Mouse (Mus musculus) heart, postnatal 0 days (tissue): ENCODE measurements around the gene Trip4. TPM values are rescaled to one million over a fixed set of nuclear protein-coding genes. Genes with fewer than 3 reads are reported as not detected.
"Not testable (repeated sequence)": the region's sequence is repeated elsewhere in the genome, so short reads cannot be mapped to it uniquely, and the experiment has no call there.

Experiments used
- ATAC-seq: fragments of 200-750 bp; cut with Nextera tagmentation; 2 replicates; pipeline ENCODE4 v1.8.0; 2017; ENCODE audit warnings: low read depth, moderate number of reproducible peaks, moderate library complexity; ENCODE audit not compliant: insufficient read depth
- DNase-seq: peaks from one replicate; pipeline ENCODE4 v3.0.0-alpha.2; 2016; ENCODE audit warnings: low spot score
- H3K27ac ChIP-seq: fragments of 300-500 bp; sonication (generic); 2 replicates; pipeline ENCODE4 v1.5.1; 2014; ENCODE audit warnings: low read depth, mild to moderate bottlenecking
- H3K27me3 ChIP-seq: fragments of 300-500 bp; sonication (generic); 2 replicates; pipeline ENCODE4 v1.6.1; 2014; ENCODE audit warnings: low read length, mixed read lengths; ENCODE audit not compliant: control insufficient read depth, insufficient read depth
- H3K36me3 ChIP-seq: fragments of 300-500 bp; sonication (generic); replicated peaks from 2 replicates; pipeline ENCODE4 v1.6.1; 2014; ENCODE audit warnings: low read length, mixed read lengths; ENCODE audit not compliant: control insufficient read depth, insufficient read depth
- H3K4me1 ChIP-seq: fragments of 300-500 bp; sonication (generic); 2 replicates; pipeline ENCODE4 v1.6.1; 2014; ENCODE audit warnings: antibody characterized with exemption; ENCODE audit not compliant: control insufficient read depth, insufficient read depth
- H3K4me2 ChIP-seq: fragments of 300-500 bp; sonication (generic); 2 replicates; pipeline ENCODE4 v1.6.1; 2014; ENCODE audit warnings: low read depth, mild to moderate bottlenecking, low read length, moderate library complexity
- H3K4me3 ChIP-seq: fragments of 300-500 bp; sonication (generic); 2 replicates; pipeline ENCODE4 v1.5.1; 2014; ENCODE audit warnings: low read depth, low read length
- H3K9ac ChIP-seq: fragments of 300-500 bp; sonication (generic); replicated peaks from 2 replicates; pipeline ENCODE4 v1.6.1; 2014; ENCODE audit warnings: low read depth, low read length, mixed read lengths
- H3K9me3 ChIP-seq: fragments of 300-500 bp; sonication (generic); replicated peaks from 2 replicates; pipeline ENCODE4 v1.6.1; 2016; ENCODE audit warnings: low read length; ENCODE audit not compliant: control insufficient read depth
- CTCF ChIP-seq: IDR thresholded peaks from 2 replicates; pipeline ENCODE4 v1.5.1; 2016; ENCODE audit warnings: antibody characterized with exemption, control low read depth, low read depth
- EP300 ChIP-seq: IDR thresholded peaks from 2 replicates; pipeline ENCODE4 v1.6.1; 2016; ENCODE audit warnings: antibody characterized with exemption, low read depth
- WGBS: fragments of 180-500 bp; shearing (Covaris S2); extraction: QIAGEN DNeasy Blood & Tissue Kit; methylation state at CpG from one replicate; pipeline ENCODE4 v1.1.7; 2014; 5-methylcytosine and 5-hydroxymethylcytosine counted together
- polyA plus RNA-seq: library from polyadenylated mRNA; unstranded; fragments of >200 nt; fragmentation: Nextera tagmentation; extraction: Ambion mirVana; gene quantifications from 2 replicates; pipeline ENCODE4 v1.2.1, GENCODE M21; 2015
- total RNA-seq: library from RNA; depleted of rRNA; stranded (reverse); fragments of >200 nt; gene quantifications from 2 replicates; pipeline ENCODE4 v1.2.3, GENCODE M21; 2014; ENCODE audit warnings: low replicate concordance; rRNA removed

Gene Trip4
- total and polyA plus RNA-seq, 2 experiments from 2014 or later: 15.5 to 29.8 TPM

- Histone ChIP-seq H3K9ac (no peak overlapping the region), H3K9me3 (no peaks in the 10 kb centered on the region), H3K27ac (0 out of 2 replicates have a peak overlapping the region, but pooled peaks have one; percentile 62), H3K4me3 (no peak overlapping the region), H3K36me3 (no peaks in the 10 kb centered on the region), H3K4me2 (no peak overlapping the region), H3K27me3 (no peaks in the 10 kb centered on the region), H3K4me1 (peaks cover 57% of the 10 kb centered on the region)
- DNase-seq (no peak), ATAC-seq (no peak)
- TF ChIP-seq EP300 (no peak), CTCF (no peak)
- WGBS: 50% methylated on average over 4 of the region's 4 CpGs
Measured at GRCm38 (mm10) chr9:65788556-65788955, 120.0 kb downstream of the Trip4 start.

- Histone ChIP-seq H3K4me1 (peaks cover 57% of the 10 kb centered on the region), H3K4me3 (no peak overlapping the region), H3K9ac (no peak overlapping the region), H3K4me2 (peak overlapping the region; percentile 7), H3K36me3 (no peaks in the 10 kb centered on the region), H3K27ac (peak overlapping the region; percentile 62), H3K9me3 (no peaks in the 10 kb centered on the region), H3K27me3 (no peaks in the 10 kb centered on the region)
- no peak for DNase-seq
- 36% methylated on average over 4 of the region's 4 CpGs for WGBS
- peak; percentile 30; the same call in 1 of the 2 replicates for ATAC-seq
- TF ChIP-seq CTCF: no peak
- no peak for TF ChIP-seq EP300
Measured at GRCm38 (mm10) chr9:65787829-65788344, 120.7 kb downstream of the Trip4 start.

- Histone ChIP-seq H3K4me1 (peaks cover 54% of the 10 kb centered on the region), H3K27ac (peak overlapping the region; percentile 62), H3K9ac (no peak overlapping the region), H3K9me3 (no peaks in the 10 kb centered on the region), H3K36me3 (no peaks in the 10 kb centered on the region), H3K4me3 (no peak overlapping the region), H3K27me3 (no peaks in the 10 kb centered on the region), H3K4me2 (peak overlapping the region; percentile 7)
- peak; percentile 60 for DNase-seq
- TF ChIP-seq CTCF (no peak), EP300 (no peak)
- WGBS: 23% methylated on average over 8 of the region's 8 CpGs
- ATAC-seq: peak; percentile 69; the same call in 1 of the 2 replicates
Measured at GRCm38 (mm10) chr9:65786885-65787787, 121.5 kb downstream of the Trip4 start.

GRCm38 (mm10) chr9:65785772-65786368 is 122.7 kb downstream of the Trip4 start:
- DNase-seq (no peak), ATAC-seq (no peak)
- no peak overlapping the region for H3K27ac ChIP-seq
- H3K9me3 ChIP-seq: no peaks in the 10 kb centered on the region
- TF ChIP-seq CTCF: no peak
- no peak for TF ChIP-seq EP300
- no peaks in the 10 kb centered on the region for H3K27me3 ChIP-seq
- H3K4me3 ChIP-seq: no peak overlapping the region
- peaks cover 41% of the 10 kb centered on the region for H3K4me1 ChIP-seq
- WGBS: 55% methylated on average over 4 of the region's 4 CpGs
- no peak overlapping the region for H3K4me2 ChIP-seq
- H3K36me3 ChIP-seq: no peaks in the 10 kb centered on the region
- no peak overlapping the region for H3K9ac ChIP-seq

- not testable (repeated sequence) for H3K9me3 ChIP-seq, H3K4me3 ChIP-seq, H3K36me3 ChIP-seq, DNase-seq, H3K27me3 ChIP-seq, ATAC-seq, H3K9ac ChIP-seq, H3K4me2 ChIP-seq, H3K27ac ChIP-seq
- WGBS: 79% methylated on average over 3 of the region's 3 CpGs
- H3K4me1 ChIP-seq: peaks cover 11% of the 10 kb centered on the region
Measured at GRCm38 (mm10) chr9:65779619-65780018, 129.0 kb downstream of the Trip4 start.

Other genes with a start within 250 kb of the Trip4 start
- gene Oaz2, start 240.8 kb downstream of the Trip4 start, total RNA-seq: 317 and 350 TPM in 2 replicates
- gene Oaz2, start 240.8 kb downstream of the Trip4 start, polyA plus RNA-seq: 293 TPM in 2 replicates
- gene Zfp609, start 81.2 kb downstream of the Trip4 start, total RNA-seq: 7.6 and 8.7 TPM in 2 replicates
- 2.9 and 3.0 TPM in 2 replicates for gene Zfp609, start 81.2 kb downstream of the Trip4 start, polyA plus RNA-seq
- 19.2 and 27.3 TPM in 2 replicates for gene Pclaf, start 18.6 kb downstream of the Trip4 start, total RNA-seq
- gene Pclaf, start 18.6 kb downstream of the Trip4 start, polyA plus RNA-seq: 25.1 and 31.7 TPM in 2 replicates
- 9.9 and 17.1 TPM in 2 replicates for gene Csnk1g1, start 130 bp upstream of the Trip4 start, total RNA-seq
- gene Csnk1g1, start 130 bp upstream of the Trip4 start, polyA plus RNA-seq: 5.9 and 6.0 TPM in 2 replicates
- gene Ppib, start 151.4 kb upstream of the Trip4 start, total RNA-seq: 261 and 277 TPM in 2 replicates
- 310 and 323 TPM in 2 replicates for gene Ppib, start 151.4 kb upstream of the Trip4 start, polyA plus RNA-seq
- 3.0 TPM in 1 of 2 replicates, not detected in the other for gene Snx22, start 160.9 kb upstream of the Trip4 start, total RNA-seq
- gene Snx22, start 160.9 kb upstream of the Trip4 start, polyA plus RNA-seq: 0.74 and 0.98 TPM in 2 replicates
- 38.0 and 63.4 TPM in 2 replicates for gene Snx1, start 217.8 kb upstream of the Trip4 start, total RNA-seq
- 44.6 and 47.3 TPM in 2 replicates for gene Snx1, start 217.8 kb upstream of the Trip4 start, polyA plus RNA-seq
- gene Ciao2a, start 217.8 kb upstream of the Trip4 start, total RNA-seq: 74.2 and 81.6 TPM in 2 replicates
- gene Ciao2a, start 217.8 kb upstream of the Trip4 start, polyA plus RNA-seq: 154 and 162 TPM in 2 replicates
- gene Dapk2, start 249.4 kb upstream of the Trip4 start, total RNA-seq: 2.3 and 3.9 TPM in 2 replicates
- 4.7 and 7.1 TPM in 2 replicates for gene Dapk2, start 249.4 kb upstream of the Trip4 start, polyA plus RNA-seq